Mouse (Mus musculus) embryonic stem cell, embryonic (primary cell): ENCODE data around the gene Hist1h2aa.

Source experiments
- CTCF ChIA-PET, 4 experiments: fragments of 300-600 bp in 2 of 4; fragments of 350-600 bp in 2 of 4; sonication (Branson Sonifier 250); formaldehyde crosslinking; loops; one replicate each; lab custom pipeline; 2022; ENCODE audit warnings: inconsistent platforms in 2 of 4; lab: Charles Lee
- POLR2A ChIA-PET, 4 experiments: fragments of 300-600 bp in 2 of 4; fragments of 350-600 bp in 2 of 4; sonication (Branson Sonifier 250); formaldehyde crosslinking; loops; one replicate each; lab custom pipeline; 2022; ENCODE audit warnings: antibody characterized with exemption in 4 of 4, inconsistent platforms in 1 of 4; lab: Charles Lee

Hist1h2aa gene

DNA sequence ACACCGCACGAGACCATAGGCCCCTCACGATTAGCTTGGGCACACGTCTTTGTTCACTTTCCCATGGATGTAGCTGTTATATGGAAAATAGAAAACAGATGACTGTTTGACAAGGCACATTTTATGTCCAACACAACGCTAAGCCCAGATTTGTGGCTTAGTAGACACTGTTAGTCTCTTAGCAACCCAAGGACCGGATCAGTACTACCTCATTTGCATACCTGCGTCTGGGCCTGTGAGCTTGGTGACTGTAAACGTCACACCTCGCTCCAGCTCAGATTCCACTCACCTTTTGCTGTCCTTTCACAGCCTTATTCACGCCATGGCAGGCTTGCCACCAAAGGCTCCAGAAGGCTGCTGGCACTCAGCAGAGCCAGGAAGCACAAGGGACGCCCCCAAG is 3.4 kb upstream of the Hist1h2aa start:
- POLR2A ChIA-PET: interaction anchor here in 3 of 4 experiments (0.6 to 2.3 kb wide), 7 partner anchors 8 to 264 kb away, joined by 3 to 5 read pairs (median 3); partner anchors contain the start of gene Hist1h1a (in 1 of the 3)
- CTCF ChIA-PET: interaction anchor here in 2 of 4 experiments (0.6 to 1.0 kb wide), 3 partner anchors 8 to 366 kb away, joined by 3 to 4 read pairs (median 4); no protein-coding TSS in a partner anchor

GRCm38 (mm10) chr13:23933421-23934210 is 646 bp upstream of the Hist1h2aa start, which contains the start of gene Hist1h2ba:
Gene Hist1h2ba, minus strand, starts transcription at chr13:23934156.
- CTCF ChIA-PET: interaction anchor here in 2 of 4 experiments (0.6 to 1.9 kb wide), 4 partner anchors 9 to 141 kb away, joined by 3 to 5 read pairs (median 4); no protein-coding TSS in a partner anchor
- POLR2A ChIA-PET: interaction anchor here in 3 of 4 experiments (0.8 to 3.3 kb wide), 25 partner anchors 9 to 362 kb away, joined by 3 to 21 read pairs (median 4); partner anchors contain the start of genes Hist1h1a (in 3 of the 3), Hist1h2ac (in 3 of the 3), Hist1h2bc (in 3 of the 3) and Hist1h1c (in 2 of the 3)

GRCm38 (mm10) chr13:23938699-23939098 is 4.4 kb downstream of the Hist1h2aa start:
- POLR2A ChIA-PET: interaction anchor here in 1 of 4 experiments (0.6 kb wide), 1 partner anchor 514 kb away, joined by 3 read pairs; no protein-coding TSS in a partner anchor
- CTCF ChIA-PET: interaction anchor here in 2 of 4 experiments (0.6 kb wide), 2 partner anchors 20 to 87 kb away, joined by 3 to 6 read pairs; no protein-coding TSS in a partner anchor

- ChIA-PET CTCF (no interaction called here), POLR2A (interaction anchor here in 1 of 4 experiments (0.6 kb wide), 1 partner anchor 177 kb away, joined by 3 read pairs; no protein-coding TSS in a partner anchor)
These were observed 6.0 kb downstream of the Hist1h2aa start for GRCm38 (mm10) chr13:23940291-23940690.

- POLR2A ChIA-PET: interaction anchor here in 3 of 4 experiments (0.7 to 1.4 kb wide), 4 partner anchors 9 to 180 kb away, joined by 3 to 9 read pairs (median 4); partner anchors contain the start of genes Hist1h2aa (in 1 of the 3), Hist1h2ba (in 1 of the 3) and Hist1h3a (in 1 of the 3)
- CTCF ChIA-PET: interaction anchor here (0.5 to 1.6 kb wide), 14 partner anchors 9 to 376 kb away, joined by 3 to 12 read pairs (median 4); partner anchors contain the start of genes Hist1h2ba (in 2 of the 4) and Hist1h2aa (in 1 of the 4)
These were observed 8.6 kb downstream of the Hist1h2aa start for GRCm38 (mm10) chr13:23942861-23943260.

DNA sequence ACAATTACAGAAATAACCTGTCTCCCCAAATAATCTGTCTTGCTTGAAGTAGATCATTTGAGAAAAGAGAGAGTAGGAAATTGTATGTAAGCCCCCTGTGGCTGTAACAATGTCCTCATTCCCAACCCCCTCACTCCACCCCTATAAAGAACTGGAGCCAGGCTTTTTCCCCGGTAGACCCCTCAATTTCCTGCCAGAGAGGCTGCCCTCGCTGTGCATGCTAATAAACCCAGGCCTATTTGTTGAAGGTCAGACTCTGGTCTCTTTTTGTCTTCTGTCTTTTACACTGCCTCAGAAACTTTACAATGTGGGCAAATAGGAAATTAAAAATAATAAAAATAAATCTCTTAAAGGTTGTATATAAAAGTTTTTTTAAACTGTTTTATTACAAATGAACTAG is 12.0 kb downstream of the Hist1h2aa start:
- CTCF ChIA-PET: no interaction called here
- POLR2A ChIA-PET: interaction anchor here in 1 of 4 experiments (0.9 kb wide), 1 partner anchor 12 kb away, joined by 3 read pairs; the partner anchor contains the start of genes Hist1h2aa and Hist1h2ba

DNA sequence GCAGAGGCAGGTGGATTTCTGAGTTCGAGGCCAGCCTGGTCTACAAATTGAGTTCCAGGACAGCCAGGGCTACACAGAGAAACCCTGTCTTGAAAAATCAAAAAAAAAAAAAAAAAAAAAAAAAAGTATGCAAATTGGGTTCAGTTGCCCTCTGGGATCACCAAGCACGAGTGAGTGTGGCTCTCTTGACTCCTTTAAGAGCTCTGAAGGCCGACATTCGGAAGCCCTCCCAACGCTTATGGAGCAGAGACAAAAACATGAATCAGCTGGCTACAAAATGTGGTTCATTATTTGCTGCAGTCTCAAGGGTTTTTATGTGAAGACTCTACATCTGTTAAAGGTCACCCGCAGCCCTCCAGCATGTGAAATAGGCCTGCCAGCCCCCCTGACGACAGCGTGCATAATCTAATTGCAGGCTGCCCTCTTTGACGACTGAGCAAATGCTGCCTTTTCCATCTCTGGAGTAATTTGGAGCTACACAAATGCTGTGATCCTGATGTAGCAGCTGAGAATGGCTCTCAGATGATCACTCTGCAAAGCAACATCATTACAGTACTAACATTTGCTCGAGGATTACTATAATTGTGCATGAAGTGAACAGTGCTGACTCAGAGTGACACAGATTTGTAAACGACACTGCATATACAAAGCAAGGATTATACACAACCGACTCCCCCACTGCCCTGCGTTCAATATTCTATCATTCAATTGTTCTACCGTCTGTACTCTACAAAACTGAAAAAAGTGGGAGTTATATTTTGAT is 15.4 kb downstream of the Hist1h2aa start:
- ChIA-PET CTCF (interaction anchor here in 2 of 4 experiments (0.5 to 1.3 kb wide), 4 partner anchors 23 to 426 kb away, joined by 3 to 12 read pairs (median 4); no protein-coding TSS in a partner anchor), POLR2A (interaction anchor here in 2 of 4 experiments (0.6 to 1.5 kb wide), 2 partner anchors 15 to 202 kb away, joined by 3 to 4 read pairs; partner anchors contain the start of gene Hist1h2aa (in 1 of the 2))

GRCm38 (mm10) chr13:23950928-23951327 is 16.7 kb downstream of the Hist1h2aa start:
- CTCF ChIA-PET: interaction anchor here (0.5 to 1.3 kb wide), 10 partner anchors 15 to 586 kb away, joined by 3 to 12 read pairs (median 3); no protein-coding TSS in a partner anchor
- POLR2A ChIA-PET: interaction anchor here in 2 of 4 experiments (0.6 to 1.0 kb wide), 3 partner anchors 253 to 1568 kb away, joined by 3 to 4 read pairs (median 3); partner anchors contain the start of gene Hist1h4c (in 1 of the 2)

- POLR2A ChIA-PET: no interaction called here
- CTCF ChIA-PET: no interaction called here
These were observed 25.5 kb downstream of the Hist1h2aa start for GRCm38 (mm10) chr13:23959776-23960175.

- CTCF ChIA-PET: interaction anchor here in 2 of 4 experiments (0.6 to 0.9 kb wide), 2 partner anchors 22 to 39 kb away, joined by 3 to 10 read pairs; no protein-coding TSS in a partner anchor
- POLR2A ChIA-PET: no interaction called here
These were observed 30.6 kb downstream of the Hist1h2aa start for GRCm38 (mm10) chr13:23964909-23965308.

GRCm38 (mm10) chr13:23971870-23972269 is 37.6 kb downstream of the Hist1h2aa start:
- ChIA-PET POLR2A (interaction anchor here in 1 of 4 experiments (0.6 to 1.2 kb wide), 2 partner anchors 20 to 24 kb away, joined by 3 to 4 read pairs; no protein-coding TSS in a partner anchor), CTCF (no interaction called here)

DNA sequence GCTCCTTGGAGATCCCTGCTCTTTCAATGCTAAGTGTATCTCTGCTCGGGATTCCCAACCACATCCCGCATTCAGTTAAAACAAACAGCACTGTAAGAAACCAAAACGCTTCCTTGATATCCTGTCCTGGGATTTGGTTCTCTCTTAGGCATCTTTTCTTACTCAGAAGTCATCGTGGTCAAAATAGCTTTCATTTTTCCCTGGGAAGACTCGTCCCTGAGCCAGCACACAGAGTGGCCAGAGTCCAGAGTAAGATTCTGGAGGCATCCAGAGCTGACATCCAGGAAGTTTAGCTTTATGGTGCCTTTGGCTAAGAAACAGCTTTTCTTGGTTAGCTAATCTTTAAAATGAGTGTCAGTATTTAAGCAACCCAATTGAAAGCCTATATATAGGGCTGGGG is 38.0 kb downstream of the Hist1h2aa start:
- POLR2A ChIA-PET: interaction anchor here in 2 of 4 experiments (0.6 kb wide), 2 partner anchors 20 to 127 kb away, joined by 3 to 8 read pairs; no protein-coding TSS in a partner anchor
- CTCF ChIA-PET: interaction anchor here in 1 of 4 experiments (0.6 kb wide), 1 partner anchor 23 kb away, joined by 3 read pairs; no protein-coding TSS in a partner anchor
